Mouse (Mus musculus) erythroblast, embryonic 14.5 days (primary cell): ENCODE results near the gene Ncmap. TPM values are rescaled to one million over a fixed set of nuclear protein-coding genes. Genes with fewer than 3 reads are reported as not detected.

Experiments
- H3K27me3 ChIP-seq: 2 replicates; pipeline ENCODE4 v1.6.1; 2012; ENCODE audit warnings: inconsistent platforms; ENCODE audit not compliant: control insufficient read depth
- H3K36me3 ChIP-seq: 2 replicates; pipeline ENCODE4 v1.6.1; 2012; ENCODE audit warnings: mild to moderate bottlenecking, inconsistent platforms; ENCODE audit not compliant: control insufficient read depth
- H3K4me1 ChIP-seq: 2 replicates; pipeline ENCODE4 v1.6.1; 2012; ENCODE audit warnings: inconsistent platforms; ENCODE audit not compliant: control insufficient read depth
- H3K4me3 ChIP-seq: replicated peaks from 2 replicates; pipeline ENCODE3; 2012; ENCODE audit warnings: moderate library complexity, mild to moderate bottlenecking, inconsistent platforms
- H3K9me3 ChIP-seq: 2 replicates; pipeline ENCODE4 v1.6.1; 2012; ENCODE audit warnings: low read length, inconsistent platforms, mixed read lengths; ENCODE audit not compliant: control insufficient read depth
- GATA1 ChIP-seq: IDR thresholded peaks from 2 replicates; pipeline ENCODE4 v1.6.1; 2012; ENCODE audit warnings: low read length, inconsistent platforms, mixed read lengths
- TAL1 ChIP-seq: IDR thresholded peaks from 3 replicates; pipeline ENCODE4 v1.6.1; 2012; ENCODE audit warnings: low read length, inconsistent platforms, mixed read lengths
- polyA plus RNA-seq: library from polyadenylated mRNA; stranded (reverse); fragments of >175 nt; gene quantifications from 2 replicates; pipeline ENCODE4 v1.2.3, GENCODE M21; 2012

Ncmap gene
- polyA plus RNA-seq, 1 experiment: not detected

DNA sequence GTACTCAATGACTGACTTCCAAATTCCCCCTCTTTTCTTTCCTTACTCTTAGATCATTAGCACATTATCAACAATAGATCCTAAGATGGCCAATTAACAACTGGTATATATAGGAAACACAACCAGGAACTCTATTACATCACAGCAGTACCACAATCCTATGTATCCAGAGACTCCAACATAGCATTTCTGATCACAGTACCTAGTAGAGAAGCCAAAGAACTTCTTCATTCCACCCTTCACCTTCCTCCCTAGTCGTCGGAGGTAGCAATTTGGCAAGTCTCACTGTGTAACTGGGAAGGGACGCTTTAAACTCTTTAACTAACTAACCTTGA, 62.0 kb downstream of the Ncmap start:
- H3K36me3 ChIP-seq: peaks cover 100% of the 10 kb centered on the region
- no peaks in the 10 kb centered on the region for H3K9me3 ChIP-seq
- H3K27me3 ChIP-seq: no peaks in the 10 kb centered on the region
- no peak overlapping the region for H3K4me3 ChIP-seq
- no peak for TF ChIP-seq GATA1
- TF ChIP-seq TAL1: no peak
- H3K4me1 ChIP-seq: peaks cover 8% of the 10 kb centered on the region

DNA sequence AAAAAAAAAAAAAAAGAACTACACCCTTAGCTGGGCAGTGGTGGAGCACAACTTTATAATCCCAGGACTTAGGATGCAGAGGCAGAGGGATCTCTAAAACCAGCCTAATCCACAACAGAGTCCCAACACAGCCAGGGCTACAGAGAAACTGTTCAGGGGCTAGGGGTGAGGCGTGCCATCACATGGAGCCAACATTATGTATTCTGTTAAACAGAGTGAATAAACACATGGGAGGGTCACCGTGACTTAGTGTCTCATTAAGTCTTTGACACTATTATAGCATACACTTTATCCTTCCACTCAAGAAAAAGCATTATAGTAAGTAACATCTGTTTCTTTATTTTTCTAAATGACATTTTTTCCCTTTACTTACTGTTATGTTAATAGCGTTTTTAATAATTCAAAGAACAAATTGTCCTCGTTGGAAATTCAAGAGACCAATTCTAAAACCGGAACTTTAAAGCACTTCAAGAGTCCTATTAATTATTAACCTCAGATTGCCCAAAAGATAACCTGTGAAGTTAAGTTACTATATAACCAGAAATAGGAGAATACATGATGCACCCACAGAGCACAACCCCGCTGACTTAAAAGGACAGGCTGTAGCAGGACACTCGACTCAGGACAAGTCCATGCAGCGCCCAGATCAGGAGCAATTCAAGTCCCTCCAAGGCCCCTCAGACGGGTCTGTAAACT, 62.6 kb downstream of the Ncmap start:
- Histone ChIP-seq H3K4me1 (peaks cover 8% of the 10 kb centered on the region), H3K36me3 (peaks cover 100% of the 10 kb centered on the region)
- TF ChIP-seq TAL1: no peak
- TF ChIP-seq GATA1: no peak

DNA sequence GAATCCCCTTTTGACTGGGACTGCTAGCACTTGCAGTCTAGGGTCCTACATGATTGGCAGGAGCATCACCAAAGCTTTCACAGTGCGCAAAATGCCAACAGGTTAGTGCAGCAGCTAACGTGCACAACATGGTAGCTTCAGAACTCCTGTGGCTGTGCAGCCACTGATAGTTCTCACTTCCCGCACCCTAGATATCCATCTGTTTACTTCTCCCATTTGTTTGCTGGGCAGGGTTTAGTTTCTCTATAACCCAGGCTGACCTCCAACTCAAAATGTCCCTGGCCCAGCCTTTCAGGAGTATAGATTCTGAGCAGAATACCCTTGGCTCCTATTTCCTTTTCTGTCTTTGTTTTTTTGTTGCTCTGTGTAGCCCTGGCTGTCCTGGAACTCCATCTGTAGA, 71.6 kb downstream of the Ncmap start:
- H3K9me3 ChIP-seq: no peaks in the 10 kb centered on the region
- no peak overlapping the region for H3K4me3 ChIP-seq
- H3K4me1 ChIP-seq: no peaks in the 10 kb centered on the region
- no peaks in the 10 kb centered on the region for H3K27me3 ChIP-seq
- TF ChIP-seq TAL1: no peak
- TF ChIP-seq GATA1: no peak
- peaks cover 100% of the 10 kb centered on the region for H3K36me3 ChIP-seq

More for the DNA sequence above, 62.6 kb downstream of the Ncmap start:
- no peak overlapping the region for H3K4me3 ChIP-seq
- no peaks in the 10 kb centered on the region for H3K9me3 ChIP-seq
- no peaks in the 10 kb centered on the region for H3K27me3 ChIP-seq

DNA sequence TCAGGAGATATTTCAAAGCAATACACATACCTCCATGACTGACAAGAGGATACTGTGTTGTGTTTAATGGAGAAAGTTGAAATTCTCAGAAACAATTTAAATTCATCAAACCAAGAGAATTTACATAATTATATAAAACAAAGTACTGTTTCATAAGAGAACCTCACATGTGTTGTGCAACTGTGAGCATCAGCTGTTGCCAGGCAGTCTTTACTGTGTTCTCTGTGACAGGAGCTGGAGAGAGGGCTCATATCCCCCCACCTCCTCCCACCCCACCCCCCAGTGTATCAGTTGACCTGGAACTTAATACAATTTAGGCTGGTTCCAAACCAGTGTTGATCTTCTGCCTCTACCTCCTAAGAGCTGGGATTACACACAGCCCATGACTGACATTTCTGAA, 72.0 kb downstream of the Ncmap start:
- no peaks in the 10 kb centered on the region for H3K4me1 ChIP-seq
- peaks cover 100% of the 10 kb centered on the region for H3K36me3 ChIP-seq
- no peaks in the 10 kb centered on the region for H3K9me3 ChIP-seq
- no peak for TF ChIP-seq GATA1
- TF ChIP-seq TAL1: no peak
- no peaks in the 10 kb centered on the region for H3K27me3 ChIP-seq
- H3K4me3 ChIP-seq: no peak overlapping the region

DNA sequence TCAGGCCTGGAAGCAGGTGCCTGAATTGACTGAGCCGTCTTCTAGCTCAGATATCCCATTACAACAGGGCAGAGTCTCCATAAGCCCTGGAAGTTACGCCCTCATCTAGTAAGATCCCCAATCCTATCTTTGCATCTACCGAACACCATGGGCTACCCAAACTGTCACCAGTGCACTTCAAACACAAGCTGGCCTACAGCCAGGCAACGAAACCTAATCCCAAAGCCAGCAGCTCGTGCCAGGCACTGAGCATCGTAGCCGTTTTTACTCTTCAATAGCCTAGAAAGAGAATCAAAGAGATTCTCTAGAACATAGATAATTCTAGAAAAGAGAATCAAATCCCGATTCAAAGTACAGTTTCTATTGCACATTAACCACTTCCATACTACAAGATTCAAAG, 75.0 kb downstream of the Ncmap start:
- TF ChIP-seq TAL1 (no peak), GATA1 (no peak)

More for the DNA sequence above, 75.0 kb downstream of the Ncmap start:
- Histone ChIP-seq H3K4me3 (no peak overlapping the region), H3K27me3 (no peaks in the 10 kb centered on the region), H3K4me1 (peaks cover 2% of the 10 kb centered on the region; the same call in 1 of the 2 replicates), H3K36me3 (peaks cover 100% of the 10 kb centered on the region), H3K9me3 (no peaks in the 10 kb centered on the region)

Other genes starting within 250 kb of the Ncmap start
- 3.6 and 3.8 TPM in 2 replicates for gene Clic4, start 125.4 kb downstream of the Ncmap start, polyA plus RNA-seq
- gene Srrm1, start 44.9 kb downstream of the Ncmap start, polyA plus RNA-seq: 52.0 and 52.9 TPM in 2 replicates
- gene Rcan3, start 35.6 kb upstream of the Ncmap start, polyA plus RNA-seq: 0.58 and 1.2 TPM in 2 replicates
- 0.01 TPM in 1 of 2 replicates, not detected in the other for gene Stpg1, start 96.6 kb upstream of the Ncmap start, polyA plus RNA-seq
- gene Nipal3, start 96.8 kb upstream of the Ncmap start, polyA plus RNA-seq: 4.8 and 5.9 TPM in 2 replicates
- not detected in 2 replicates for gene Grhl3, start 175.4 kb upstream of the Ncmap start, polyA plus RNA-seq